Mouse (Mus musculus) megakaryocyte, embryonic 14.5 days (primary cell): ENCODE results near the gene Gria1.

Experiments used
- FLI1 ChIP-seq: IDR thresholded peaks from 2 replicates; pipeline ENCODE4 v1.6.1; 2012; ENCODE audit warnings: low read length, inconsistent platforms, mixed read lengths
- GATA1 ChIP-seq: IDR thresholded peaks from 3 replicates; pipeline ENCODE4 v1.6.1; 2012; ENCODE audit warnings: mixed read lengths, low read length, inconsistent platforms, borderline replicate concordance

- no peak for TF ChIP-seq GATA1
- no peak for TF ChIP-seq FLI1
Observed at GRCm38 (mm10) chr11:57222797-57223569, 211.8 kb downstream of the Gria1 start.
